Comparison of ENCODE assay signal across 8 mouse cellular contexts in genomic region chrX:71816401-71816857, GRCm38 (mm10). TPM values are rescaled to one million over a fixed set of nuclear protein-coding genes. Genes with fewer than 3 reads are reported as not detected.
DNase-seq lines count a peak whose midpoint lies in the region; ATAC-seq and TF ChIP-seq lines count a peak whose summit lies in the region.

No protein-coding gene starts in this region.

- H3K4me2 ChIP-seq in forebrain, embryonic 14.5 days (ENCODE audit: low read length): peak overlapping the region; percentile 56
- H3K4me2 ChIP-seq in neural tube, embryonic 15.5 days: peak overlapping the region; percentile 59

- no peaks in the 10 kb centered on the region for H3K4me1 ChIP-seq in ES-Bruce4 (ENCODE audit: control insufficient read depth, insufficient read depth, low read length)
- no peaks in the 10 kb centered on the region for H3K4me1 ChIP-seq in forebrain, embryonic 14.5 days (ENCODE audit: control insufficient read depth, insufficient read depth, low read length)
- H3K4me1 ChIP-seq in neural tube, embryonic 15.5 days: peaks cover 7% of the 10 kb centered on the region

- ATAC-seq in cerebellum, adult (ENCODE audit: insufficient number of reproducible peaks, low FRiP score, low TSS enrichment): peak; percentile 96
- ATAC-seq in forebrain, embryonic 14.5 days: peak; percentile 99
- ATAC-seq in neural tube, embryonic 15.5 days (ENCODE audit: low FRiP score): peak; percentile 99

- TF ChIP-seq CTCF in ES-Bruce4 (IDR thresholded peaks at IDR 0.05; ENCODE audit: low read depth, low read length): no peak

- H3K27ac ChIP-seq in ES-Bruce4 (ENCODE audit: insufficient read depth, low read length): no peak overlapping the region
- H3K27ac ChIP-seq in forebrain, embryonic 14.5 days (ENCODE audit: low read depth, low read length): peak overlapping the region; percentile 78
- peak overlapping the region; percentile 89 for H3K27ac ChIP-seq in neural tube, embryonic 15.5 days (replicated peaks)

- no peaks in the 10 kb centered on the region for H3K36me3 ChIP-seq in ES-Bruce4 (ENCODE audit: control insufficient read depth, insufficient read depth, low read length, poor library complexity, severe bottlenecking)
- no peaks in the 10 kb centered on the region for H3K36me3 ChIP-seq in forebrain, embryonic 14.5 days (ENCODE audit: control insufficient read depth, insufficient read depth, low read length)
- no peaks in the 10 kb centered on the region for H3K36me3 ChIP-seq in neural tube, embryonic 15.5 days

- no peaks in the 10 kb centered on the region for H3K27me3 ChIP-seq in ES-Bruce4 (ENCODE audit: control insufficient read depth, insufficient read depth, low read length, poor library complexity, severe bottlenecking)
- H3K27me3 ChIP-seq in forebrain, embryonic 14.5 days (replicated peaks; ENCODE audit: control insufficient read depth, insufficient read depth, low read length): no peaks in the 10 kb centered on the region
- no peaks in the 10 kb centered on the region for H3K27me3 ChIP-seq in neural tube, embryonic 15.5 days (replicated peaks)

- peak overlapping the region; percentile 38 for H3K9ac ChIP-seq in ES-Bruce4 (ENCODE audit: low read depth, poor library complexity, severe bottlenecking)
- H3K9ac ChIP-seq in forebrain, embryonic 14.5 days (ENCODE audit: low read length): peak overlapping the region; percentile 68
- H3K9ac ChIP-seq in neural tube, embryonic 15.5 days (replicated peaks): peak overlapping the region; percentile 61

- H3K4me3 ChIP-seq in ES-Bruce4 (ENCODE audit: low read depth, low read length): peak overlapping the region; percentile 66
- H3K4me3 ChIP-seq in forebrain, embryonic 14.5 days (ENCODE audit: low read depth, low read length): peak overlapping the region; percentile 57
- H3K4me3 ChIP-seq in neural tube, embryonic 15.5 days (replicated peaks): peak overlapping the region; percentile 62

- DNase-seq in forebrain, embryonic 14.5 days (ENCODE audit: low spot score): peak; percentile 92
- DNase-seq in heart, postnatal 14 days: peak; percentile 84 to 86
- peak; percentile 85 for DNase-seq in layer of hippocampus, adult 11-12 months (ENCODE audit: low spot score)
- DNase-seq in lung, adult 18-20 months: peak; percentile 82 to 87
- DNase-seq in testis, postnatal 14 days (ENCODE audit: low spot score): peak; percentile 87

- intact Hi-C loops in heart, postnatal 14 days (cut with DNase I): no loop called here

- 24% methylated on average over 50 of the region's 52 CpGs for WGBS in forebrain, embryonic 14.5 days
- WGBS in neural tube, embryonic 15.5 days: 30% methylated on average over 51 of the region's 52 CpGs

- no peaks in the 10 kb centered on the region for H3K9me3 ChIP-seq in ES-Bruce4 (replicated peaks; ENCODE audit: control insufficient read depth, insufficient read depth, low read length, poor library complexity, severe bottlenecking)
- H3K9me3 ChIP-seq in forebrain, embryonic 14.5 days (replicated peaks; ENCODE audit: control insufficient read depth, low read length): no peaks in the 10 kb centered on the region
- no peaks in the 10 kb centered on the region for H3K9me3 ChIP-seq in neural tube, embryonic 15.5 days (replicated peaks)

- TF ChIP-seq EP300 in ES-Bruce4 (IDR thresholded peaks at IDR 0.05; ENCODE audit: insufficient read depth, low read depth, low read length): no peak

- TF ChIP-seq POLR2A in ES-Bruce4 (IDR thresholded peaks at IDR 0.05; ENCODE audit: insufficient read depth, low read length): no peak

RNA-seq across cellular contexts. Expression of gene Vma21, which starts 0.7 kb away (rescaled TPM):
- polyA plus RNA-seq in ES-Bruce4 (2011; ENCODE audit: insufficient read depth, insufficient read length, low read depth, missing spikeins): 28.3 and 32.0 TPM in 2 replicates
- 44.8 and 46.0 TPM in 2 replicates for polyA plus RNA-seq in forebrain, embryonic 14.5 days (2014; fragmentation: Nextera tagmentation; extraction: Ambion mirVana)
- total RNA-seq in heart, postnatal 14 days (2021): 10 to 100 TPM; 15.1 to 20.4 TPM
- 52.7 and 52.9 TPM in 2 replicates for polyA plus RNA-seq in neural tube, embryonic 15.5 days (2015; fragmentation: Nextera tagmentation; extraction: Ambion mirVana)
